Mouse (Mus musculus) embryonic facial prominence, embryonic 12.5 days (tissue): Measurements from ENCODE around the gene Timm10. TPM values are rescaled to one million over a fixed set of nuclear protein-coding genes. Genes with fewer than 3 reads are reported as not detected.
A peak's percentile ranks its signal among the peaks of the same experiment; 100 is the strongest.

Experiments used
- ATAC-seq: fragments of 200-750 bp; cut with Nextera tagmentation; 2 replicates; pipeline ENCODE4 v1.8.0; 2017; ENCODE audit not compliant: insufficient number of reproducible peaks, insufficient read depth, low FRiP score, low TSS enrichment
- H3K27ac ChIP-seq: fragments of 300-500 bp; sonication (generic); 2 replicates; pipeline ENCODE4 v1.5.1; 2016; ENCODE audit warnings: mild to moderate bottlenecking
- H3K27me3 ChIP-seq: fragments of 300-500 bp; sonication (generic); 2 replicates; pipeline ENCODE4 v1.6.1; 2016; ENCODE audit warnings: mild to moderate bottlenecking, moderate library complexity
- H3K36me3 ChIP-seq: fragments of 300-500 bp; sonication (generic); 2 replicates; pipeline ENCODE4 v1.6.1; 2016; ENCODE audit warnings: mild to moderate bottlenecking
- H3K4me1 ChIP-seq: fragments of 300-500 bp; sonication (generic); 2 replicates; pipeline ENCODE4 v1.6.1; 2016
- H3K4me2 ChIP-seq: fragments of 300-500 bp; sonication (generic); replicated peaks from 2 replicates; pipeline ENCODE4 v1.6.1; 2016; ENCODE audit warnings: mild to moderate bottlenecking, moderate library complexity
- H3K4me3 ChIP-seq: fragments of 300-500 bp; sonication (generic); 2 replicates; pipeline ENCODE4 v1.5.1; 2016; ENCODE audit warnings: mild to moderate bottlenecking
- H3K9ac ChIP-seq: fragments of 300-500 bp; sonication (generic); 2 replicates; pipeline ENCODE4 v1.6.1; 2016; ENCODE audit warnings: mild to moderate bottlenecking, moderate library complexity
- H3K9me3 ChIP-seq: fragments of 300-500 bp; sonication (generic); 2 replicates; pipeline ENCODE4 v1.6.1; 2016; ENCODE audit warnings: mild to moderate bottlenecking, moderate library complexity
- WGBS: fragments of 180-500 bp; shearing (Covaris S2); methylation state at CpG from one replicate; pipeline ENCODE4 v1.1.7; 2016; 5-methylcytosine and 5-hydroxymethylcytosine counted together
- polyA plus RNA-seq: library from polyadenylated mRNA; unstranded; fragments of >200 nt; fragmentation: Nextera tagmentation; extraction: Ambion mirVana; gene quantifications from 2 replicates; pipeline ENCODE4 v1.2.1, GENCODE M21; 2016

Gene Timm10
- 39.4 and 41.3 TPM in 2 replicates for polyA plus RNA-seq

- under 1% methylated on average over 34 of the region's 34 CpGs for WGBS
- Histone ChIP-seq H3K27ac (no peak within 1 kb of the TSS; the same call in 1 of the 2 replicates), H3K9ac (peak within 1 kb of the TSS; percentile 73), H3K4me2 (peak within 1 kb of the TSS; percentile 99), H3K36me3 (0 out of 2 replicates have a peak, but pooled peaks cover 3% of the 10 kb centered on the region), H3K4me1 (peaks cover 10% of the 10 kb centered on the region), H3K9me3 (no peaks in the 10 kb centered on the region), H3K4me3 (peak within 1 kb of the TSS; percentile 91), H3K27me3 (no peaks in the 10 kb centered on the region)
- peak; percentile 89 for ATAC-seq
Observed at GRCm38 (mm10) chr2:84826488-84827282, at the start of gene Timm10. Gene Timm10 (plus strand): TSS chr2:84826997.

- Histone ChIP-seq H3K27ac (no peak overlapping the region), H3K9me3 (no peaks in the 10 kb centered on the region), H3K27me3 (no peaks in the 10 kb centered on the region), H3K4me3 (no peak overlapping the region), H3K4me1 (peaks cover 7% of the 10 kb centered on the region), H3K9ac (no peak overlapping the region), H3K4me2 (no peak overlapping the region), H3K36me3 (no peaks in the 10 kb centered on the region)
- no peak for ATAC-seq
- WGBS = 59% methylated on average over 3 of the region's 3 CpGs
Observed at GRCm38 (mm10) chr2:84777706-84778105, 49.1 kb upstream of the Timm10 start.

GRCm38 (mm10) chr2:84779210-84779609 lies 47.6 kb upstream of the Timm10 start:
- Histone ChIP-seq H3K4me3 (no peak overlapping the region), H3K9ac (no peak overlapping the region), H3K36me3 (no peaks in the 10 kb centered on the region), H3K4me1 (peaks cover 6% of the 10 kb centered on the region), H3K4me2 (no peak overlapping the region), H3K9me3 (no peaks in the 10 kb centered on the region), H3K27ac (no peak overlapping the region), H3K27me3 (no peaks in the 10 kb centered on the region)
- WGBS = 57% methylated on average over 6 of the region's 6 CpGs
- no peak for ATAC-seq

- no peak overlapping the region for H3K4me2 ChIP-seq
- H3K9ac ChIP-seq = no peak overlapping the region
- ATAC-seq = no peak
- H3K36me3 ChIP-seq = no peaks in the 10 kb centered on the region
- 88% methylated on average over 1 of the region's 1 CpGs for WGBS
- H3K27me3 ChIP-seq = no peaks in the 10 kb centered on the region
- H3K4me1 ChIP-seq = no peaks in the 10 kb centered on the region
- H3K9me3 ChIP-seq = no peaks in the 10 kb centered on the region
- H3K4me3 ChIP-seq = no peak overlapping the region
- H3K27ac ChIP-seq = no peak overlapping the region
Observed at GRCm38 (mm10) chr2:84783315-84783714, 43.5 kb upstream of the Timm10 start.

GRCm38 (mm10) chr2:84783840-84784566 lies 42.8 kb upstream of the Timm10 start:
- Histone ChIP-seq H3K4me1 (no peaks in the 10 kb centered on the region), H3K27ac (no peak overlapping the region), H3K36me3 (no peaks in the 10 kb centered on the region), H3K9ac (no peak overlapping the region), H3K27me3 (no peaks in the 10 kb centered on the region), H3K4me2 (no peak overlapping the region), H3K4me3 (no peak overlapping the region), H3K9me3 (no peaks in the 10 kb centered on the region)
- WGBS = 77% methylated on average over 3 of the region's 3 CpGs
- ATAC-seq = no peak

GRCm38 (mm10) chr2:84788316-84788715 lies 38.5 kb upstream of the Timm10 start:
- no peaks in the 10 kb centered on the region for H3K4me1 ChIP-seq
- H3K27ac ChIP-seq = no peak overlapping the region
- 0 out of 2 replicates have a peak, but pooled peaks cover 5% of the 10 kb centered on the region for H3K27me3 ChIP-seq
- H3K9ac ChIP-seq = no peak overlapping the region
- no peak overlapping the region for H3K4me2 ChIP-seq
- no peaks in the 10 kb centered on the region for H3K9me3 ChIP-seq
- no peaks in the 10 kb centered on the region for H3K36me3 ChIP-seq
- WGBS = 69% methylated on average over 3 of the region's 3 CpGs
- H3K4me3 ChIP-seq = no peak overlapping the region
- no peak for ATAC-seq

GRCm38 (mm10) chr2:84790418-84790817 lies 36.4 kb upstream of the Timm10 start:
- H3K27ac ChIP-seq = no peak overlapping the region
- no peak for ATAC-seq
- no peak overlapping the region for H3K9ac ChIP-seq
- 49% methylated on average over 9 of the region's 9 CpGs for WGBS
- H3K4me3 ChIP-seq = no peak overlapping the region
- 0 out of 2 replicates have a peak, but pooled peaks cover 7% of the 10 kb centered on the region for H3K9me3 ChIP-seq
- H3K4me1 ChIP-seq = no peaks in the 10 kb centered on the region
- 0 out of 2 replicates have a peak, but pooled peaks cover 5% of the 10 kb centered on the region for H3K27me3 ChIP-seq
- H3K4me2 ChIP-seq = no peak overlapping the region
- no peaks in the 10 kb centered on the region for H3K36me3 ChIP-seq

- no peak for ATAC-seq
- H3K27ac ChIP-seq = no peak overlapping the region
- H3K27me3 ChIP-seq = 0 out of 2 replicates have a peak, but pooled peaks cover 5% of the 10 kb centered on the region
- WGBS = 87% methylated on average over 3 of the region's 3 CpGs
- no peaks in the 10 kb centered on the region for H3K4me1 ChIP-seq
- no peaks in the 10 kb centered on the region for H3K36me3 ChIP-seq
- no peak overlapping the region for H3K4me2 ChIP-seq
- no peak overlapping the region for H3K9ac ChIP-seq
- no peak overlapping the region for H3K4me3 ChIP-seq
- H3K9me3 ChIP-seq = 0 out of 2 replicates have a peak, but pooled peaks cover 7% of the 10 kb centered on the region
Observed at GRCm38 (mm10) chr2:84792516-84792915, 34.3 kb upstream of the Timm10 start.

GRCm38 (mm10) chr2:84793154-84793553 lies 33.6 kb upstream of the Timm10 start:
- no peak overlapping the region for H3K27ac ChIP-seq
- H3K4me2 ChIP-seq = no peak overlapping the region
- ATAC-seq = no peak
- no peaks in the 10 kb centered on the region for H3K36me3 ChIP-seq
- 0 out of 2 replicates have a peak, but pooled peaks cover 7% of the 10 kb centered on the region for H3K9me3 ChIP-seq
- H3K27me3 ChIP-seq = 0 out of 2 replicates have a peak, but pooled peaks cover 5% of the 10 kb centered on the region
- WGBS = 85% methylated on average over 3 of the region's 3 CpGs
- no peak overlapping the region for H3K9ac ChIP-seq
- peaks cover 4% of the 10 kb centered on the region; the same call in 1 of the 2 replicates for H3K4me1 ChIP-seq
- H3K4me3 ChIP-seq = no peak overlapping the region

- no peak overlapping the region for H3K27ac ChIP-seq
- H3K4me1 ChIP-seq = peaks cover 4% of the 10 kb centered on the region; the same call in 1 of the 2 replicates
- no peak overlapping the region for H3K4me3 ChIP-seq
- no peak for ATAC-seq
- H3K9ac ChIP-seq = no peak overlapping the region
- H3K9me3 ChIP-seq = 0 out of 2 replicates have a peak, but pooled peaks cover 7% of the 10 kb centered on the region
- no peak overlapping the region for H3K4me2 ChIP-seq
- 0 out of 2 replicates have a peak, but pooled peaks cover 5% of the 10 kb centered on the region for H3K27me3 ChIP-seq
- WGBS = 82% methylated on average over 3 of the region's 3 CpGs
- H3K36me3 ChIP-seq = no peaks in the 10 kb centered on the region
Observed at GRCm38 (mm10) chr2:84793871-84794270, 32.9 kb upstream of the Timm10 start.

- Histone ChIP-seq H3K27me3 (no peaks in the 10 kb centered on the region), H3K9ac (peak overlapping the region; percentile 41; the same call in 1 of the 2 replicates), H3K4me2 (peak overlapping the region; percentile 92), H3K4me1 (peaks cover 4% of the 10 kb centered on the region; the same call in 1 of the 2 replicates), H3K27ac (peak overlapping the region; percentile 14; the same call in 1 of the 2 replicates), H3K36me3 (no peaks in the 10 kb centered on the region), H3K4me3 (peak overlapping the region; percentile 56), H3K9me3 (0 out of 2 replicates have a peak, but pooled peaks cover 7% of the 10 kb centered on the region)
- WGBS = 10% methylated on average over 13 of the region's 13 CpGs
- peak; percentile 57; the same call in 1 of the 2 replicates for ATAC-seq
Observed at GRCm38 (mm10) chr2:84797833-84798492, 28.8 kb upstream of the Timm10 start.
